Mouse (Mus musculus): Measurements from ENCODE around the gene Pdlim4.

- no peak for TF ChIP-seq CTCF (IDR thresholded peaks at IDR 0.05; ENCODE audit: borderline replicate concordance, insufficient read depth, low read length)
- no peak for TF ChIP-seq POLR2A (IDR thresholded peaks at IDR 0.05; ENCODE audit: low read depth, low read length)
Measured at GRCm38 (mm10) chr11:54028997-54029396, 39.8 kb downstream of the Pdlim4 start.
